Mouse (Mus musculus) neural tube, embryonic 13.5 days (tissue): Measurements from ENCODE around the gene Sh2d6. TPM values are rescaled to one million over a fixed set of nuclear protein-coding genes. Genes with fewer than 3 reads are reported as not detected.
"Not testable (repeated sequence)": the region's sequence is repeated elsewhere in the genome, so short reads cannot be mapped to it uniquely, and the experiment has no call there.

Experiments
- ATAC-seq: fragments of 200-750 bp; cut with Nextera tagmentation; 2 replicates; pipeline ENCODE4 v1.8.0; 2017; ENCODE audit warnings: low read depth, mild to moderate bottlenecking, moderate TSS enrichment, moderate library complexity
- H3K27ac ChIP-seq: fragments of 300-500 bp; sonication (generic); replicated peaks from 2 replicates; pipeline ENCODE4 v1.5.1; 2015; ENCODE audit warnings: moderate library complexity, mild to moderate bottlenecking, inconsistent platforms
- H3K27me3 ChIP-seq: fragments of 300-500 bp; sonication (generic); 2 replicates; pipeline ENCODE4 v1.6.1; 2015; ENCODE audit warnings: mild to moderate bottlenecking, inconsistent platforms
- H3K36me3 ChIP-seq: fragments of 300-500 bp; sonication (generic); 2 replicates; pipeline ENCODE4 v1.6.1; 2015; ENCODE audit warnings: mild to moderate bottlenecking, inconsistent platforms
- H3K4me1 ChIP-seq: fragments of 300-500 bp; sonication (generic); replicated peaks from 2 replicates; pipeline ENCODE4 v1.6.1; 2015; ENCODE audit warnings: inconsistent platforms
- H3K4me2 ChIP-seq: fragments of 300-500 bp; sonication (generic); 2 replicates; pipeline ENCODE4 v1.6.1; 2015; ENCODE audit warnings: inconsistent platforms, mild to moderate bottlenecking, moderate library complexity
- H3K4me3 ChIP-seq: fragments of 300-500 bp; sonication (generic); 2 replicates; pipeline ENCODE4 v1.5.1; 2015; ENCODE audit warnings: mild to moderate bottlenecking, inconsistent platforms
- H3K9ac ChIP-seq: fragments of 300-500 bp; sonication (generic); 2 replicates; pipeline ENCODE4 v1.6.1; 2015; ENCODE audit warnings: moderate library complexity, mild to moderate bottlenecking, inconsistent platforms
- H3K9me3 ChIP-seq: fragments of 300-500 bp; sonication (generic); 2 replicates; pipeline ENCODE4 v1.6.1; 2016; ENCODE audit warnings: inconsistent platforms
- WGBS: fragments of 180-500 bp; shearing (Covaris S2); methylation state at CpG from one replicate; pipeline ENCODE4 v1.1.7; 2015; 5-methylcytosine and 5-hydroxymethylcytosine counted together
- polyA plus RNA-seq: library from polyadenylated mRNA; unstranded; fragments of >200 nt; fragmentation: Nextera tagmentation; extraction: Ambion mirVana; gene quantifications from 2 replicates; pipeline ENCODE4 v1.2.1, GENCODE M21; 2015

Sh2d6 gene
- polyA plus RNA-seq, 1 experiment from 2014 or later, result 0.36 TPM

- H3K27ac ChIP-seq, result peak overlapping the region; percentile 49; the same call in 1 of the 2 replicates
- H3K4me1 ChIP-seq, result peaks cover 33% of the 10 kb centered on the region
- not testable (repeated sequence) for H3K4me2 ChIP-seq, H3K9me3 ChIP-seq, H3K4me3 ChIP-seq, H3K9ac ChIP-seq, H3K36me3 ChIP-seq, H3K27me3 ChIP-seq
- 63% methylated on average over 1 of the region's 1 CpGs for WGBS
- ATAC-seq, result peak; percentile 37; the same call in 1 of the 2 replicates
Measured at GRCm38 (mm10) chr6:72533555-72533954, 12.0 kb upstream of the Sh2d6 start.

GRCm38 (mm10) chr6:72532580-72532979, 11.1 kb upstream of the Sh2d6 start:
- Histone ChIP-seq H3K27ac (peak overlapping the region; percentile 38; the same call in 1 of the 2 replicates), H3K4me3 (no peak overlapping the region), H3K4me2 (no peak overlapping the region), H3K27me3 (no peaks in the 10 kb centered on the region), H3K36me3 (no peaks in the 10 kb centered on the region), H3K9me3 (no peaks in the 10 kb centered on the region), H3K4me1 (peaks cover 26% of the 10 kb centered on the region), H3K9ac (no peak overlapping the region)
- no peak for ATAC-seq
- WGBS, result 82% methylated on average over 4 of the region's 4 CpGs

GRCm38 (mm10) chr6:72528410-72529151, 7.1 kb upstream of the Sh2d6 start:
- Histone ChIP-seq H3K27me3 (no peaks in the 10 kb centered on the region), H3K4me3 (no peak overlapping the region), H3K4me2 (no peak overlapping the region), H3K9me3 (no peaks in the 10 kb centered on the region), H3K27ac (no peak overlapping the region), H3K9ac (no peak overlapping the region), H3K4me1 (peaks cover 12% of the 10 kb centered on the region; the same call in 1 of the 2 replicates), H3K36me3 (no peaks in the 10 kb centered on the region)
- no peak for ATAC-seq
- 73% methylated on average over 10 of the region's 10 CpGs for WGBS

- H3K9ac ChIP-seq, result no peak overlapping the region
- no peaks in the 10 kb centered on the region for H3K36me3 ChIP-seq
- no peak overlapping the region for H3K4me3 ChIP-seq
- no peak for ATAC-seq
- no peak overlapping the region for H3K27ac ChIP-seq
- no peaks in the 10 kb centered on the region for H3K9me3 ChIP-seq
- 82% methylated on average over 4 of the region's 4 CpGs for WGBS
- no peaks in the 10 kb centered on the region for H3K27me3 ChIP-seq
- H3K4me2 ChIP-seq, result no peak overlapping the region
- H3K4me1 ChIP-seq, result no peaks in the 10 kb centered on the region
Measured at GRCm38 (mm10) chr6:72527070-72527469, 5.6 kb upstream of the Sh2d6 start.

- H3K27ac ChIP-seq, result no peak overlapping the region
- WGBS, result 83% methylated on average over 2 of the region's 2 CpGs
Measured at GRCm38 (mm10) chr6:72524160-72524559, 2.7 kb upstream of the Sh2d6 start.

GRCm38 (mm10) chr6:72523222-72523621, 1.7 kb upstream of the Sh2d6 start:
- H3K4me2 ChIP-seq, result no peak overlapping the region
- 75% methylated on average over 4 of the region's 4 CpGs for WGBS
- no peak overlapping the region for H3K27ac ChIP-seq
- no peak overlapping the region for H3K4me3 ChIP-seq
- H3K9ac ChIP-seq, result no peak overlapping the region
- no peaks in the 10 kb centered on the region for H3K27me3 ChIP-seq
- H3K9me3 ChIP-seq, result no peaks in the 10 kb centered on the region
- no peaks in the 10 kb centered on the region for H3K36me3 ChIP-seq
- H3K4me1 ChIP-seq, result peaks cover 34% of the 10 kb centered on the region
- ATAC-seq, result no peak

More at GRCm38 (mm10) chr6:72524160-72524559, 2.7 kb upstream of the Sh2d6 start:
- H3K9ac ChIP-seq, result no peak overlapping the region
- H3K4me1 ChIP-seq, result peaks cover 25% of the 10 kb centered on the region
- ATAC-seq, result no peak
- no peak overlapping the region for H3K4me2 ChIP-seq
- H3K4me3 ChIP-seq, result no peak overlapping the region
- no peaks in the 10 kb centered on the region for H3K36me3 ChIP-seq
- no peaks in the 10 kb centered on the region for H3K27me3 ChIP-seq
- no peaks in the 10 kb centered on the region for H3K9me3 ChIP-seq

GRCm38 (mm10) chr6:72522288-72522687, 781 bp upstream of the Sh2d6 start:
- Histone ChIP-seq H3K36me3 (no peaks in the 10 kb centered on the region), H3K27ac (no peak overlapping the region), H3K4me2 (no peak overlapping the region), H3K4me1 (peaks cover 34% of the 10 kb centered on the region), H3K27me3 (no peaks in the 10 kb centered on the region), H3K4me3 (no peak overlapping the region), H3K9me3 (no peaks in the 10 kb centered on the region), H3K9ac (no peak overlapping the region)
- ATAC-seq, result no peak
- 70% methylated on average over 5 of the region's 5 CpGs for WGBS

GRCm38 (mm10) chr6:72520904-72521303, 603 bp downstream of the Sh2d6 start:
- Histone ChIP-seq H3K4me3 (no peak overlapping the region), H3K4me2 (no peak overlapping the region), H3K36me3 (no peaks in the 10 kb centered on the region), H3K9me3 (no peaks in the 10 kb centered on the region), H3K9ac (no peak overlapping the region), H3K4me1 (peaks cover 34% of the 10 kb centered on the region), H3K27me3 (no peaks in the 10 kb centered on the region), H3K27ac (peak overlapping the region; percentile 98)
- WGBS, result 95% methylated on average over 5 of the region's 5 CpGs
- ATAC-seq, result no peak

GRCm38 (mm10) chr6:72519892-72520663, 1.4 kb downstream of the Sh2d6 start:
- H3K36me3 ChIP-seq, result no peaks in the 10 kb centered on the region
- peaks cover 37% of the 10 kb centered on the region for H3K4me1 ChIP-seq
- H3K27ac ChIP-seq, result peak overlapping the region; percentile 98
- peak overlapping the region; percentile 48 for H3K4me2 ChIP-seq
- WGBS, result 6% methylated on average over 10 of the region's 10 CpGs
- peak; percentile 91 for ATAC-seq
- peak overlapping the region; percentile 41 for H3K9ac ChIP-seq
- H3K27me3 ChIP-seq, result no peaks in the 10 kb centered on the region
- 0 out of 2 replicates have a peak overlapping the region, but pooled peaks have one; percentile 14 for H3K4me3 ChIP-seq
- no peaks in the 10 kb centered on the region for H3K9me3 ChIP-seq

GRCm38 (mm10) chr6:72519303-72519702, 2.2 kb downstream of the Sh2d6 start:
- Histone ChIP-seq H3K4me2 (peak overlapping the region; percentile 48), H3K4me3 (peak overlapping the region; percentile 14; the same call in 1 of the 2 replicates), H3K27ac (peak overlapping the region; percentile 98), H3K27me3 (no peaks in the 10 kb centered on the region), H3K4me1 (peaks cover 42% of the 10 kb centered on the region), H3K9me3 (no peaks in the 10 kb centered on the region), H3K9ac (peak overlapping the region; percentile 63), H3K36me3 (no peaks in the 10 kb centered on the region)
- ATAC-seq, result peak; percentile 62
- 19% methylated on average over 8 of the region's 8 CpGs for WGBS

GRCm38 (mm10) chr6:72518842-72519241, 2.7 kb downstream of the Sh2d6 start:
- H3K4me1 ChIP-seq, result peaks cover 46% of the 10 kb centered on the region
- peak overlapping the region; percentile 98 for H3K27ac ChIP-seq
- no peaks in the 10 kb centered on the region for H3K36me3 ChIP-seq
- peak overlapping the region; percentile 63; the same call in 1 of the 2 replicates for H3K9ac ChIP-seq
- H3K4me2 ChIP-seq, result peak overlapping the region; percentile 48
- ATAC-seq, result peak; percentile 20; the same call in 1 of the 2 replicates
- H3K9me3 ChIP-seq, result no peaks in the 10 kb centered on the region
- H3K4me3 ChIP-seq, result no peak overlapping the region
- WGBS, result 87% methylated on average over 1 of the region's 1 CpGs
- no peaks in the 10 kb centered on the region for H3K27me3 ChIP-seq

- Histone ChIP-seq H3K9me3 (no peaks in the 10 kb centered on the region), H3K4me2 (no peak overlapping the region), H3K4me3 (no peak overlapping the region), H3K9ac (no peak overlapping the region), H3K36me3 (no peaks in the 10 kb centered on the region), H3K27me3 (no peaks in the 10 kb centered on the region), H3K4me1 (peaks cover 65% of the 10 kb centered on the region), H3K27ac (no peak overlapping the region)
- no peak for ATAC-seq
- 89% methylated on average over 6 of the region's 6 CpGs for WGBS
Measured at GRCm38 (mm10) chr6:72515644-72516043, 5.9 kb downstream of the Sh2d6 start.
